Mouse (Mus musculus): Measurements from ENCODE around the gene Tbx2. TPM values are rescaled to one million over a fixed set of nuclear protein-coding genes. Genes with fewer than 3 reads are reported as not detected.

The Tbx2 gene
- polyA plus RNA-seq, 1 experiment from 2014 or later, result 4.0 TPM

DNA sequence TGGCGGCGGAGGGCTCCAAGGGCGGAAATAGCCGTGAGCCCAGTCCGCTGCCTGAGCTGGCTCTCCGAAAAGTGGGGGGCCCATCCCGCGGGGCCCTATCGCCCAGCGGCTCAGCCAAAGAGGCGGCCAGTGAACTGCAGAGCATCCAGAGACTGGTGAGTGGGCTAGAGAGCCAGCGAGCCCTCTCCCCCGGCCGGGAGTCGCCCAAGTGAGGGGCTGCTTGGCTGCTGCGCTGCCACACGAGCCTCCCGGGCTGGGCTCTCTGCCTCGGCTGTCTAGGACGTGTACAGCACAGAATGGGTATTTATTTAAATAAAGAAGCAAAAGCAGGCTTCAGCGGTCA is 8.4 kb downstream of the Tbx2 start:
- Histone ChIP-seq H3K27me3 (ENCODE audit: control insufficient read depth, insufficient read depth, low read length) (peaks cover 74% of the 10 kb centered on the region), H3K9ac (ENCODE audit: low read length) (peak overlapping the region; percentile 47), H3K36me3 (ENCODE audit: control insufficient read depth, insufficient read depth, low read length) (no peaks in the 10 kb centered on the region), H3K27ac (replicated peaks in 1 of 2; ENCODE audit: control insufficient read depth in 1 of 2, insufficient read depth in 1 of 2, low read depth in 2 of 2, low read length in 2 of 2) (no peak overlapping the region), H3K9me3 (ENCODE audit: control insufficient read depth, low read length) (no peaks in the 10 kb centered on the region), H3K4me1 (ENCODE audit: control insufficient read depth in 2 of 2, insufficient read depth in 2 of 2, low read length in 2 of 2) (peaks cover 20 to 36% of the 10 kb centered on the region in 2 experiments), H3K4me3 (ENCODE audit: control insufficient read depth in 1 of 2, insufficient read depth in 1 of 2, low read depth in 1 of 2, low read length in 2 of 2) (peak overlapping the region in 1 of 2 experiments; percentile 19; a peak in 3 of 4 replicates), H3K4me2 (ENCODE audit: low read length) (peak overlapping the region; percentile 42)
- 28% methylated on average over 21 of the region's 21 CpGs for WGBS
- ATAC-seq (ENCODE audit: insufficient number of reproducible peaks, insufficient read depth, low FRiP score, low read depth), result no peak

DNA sequence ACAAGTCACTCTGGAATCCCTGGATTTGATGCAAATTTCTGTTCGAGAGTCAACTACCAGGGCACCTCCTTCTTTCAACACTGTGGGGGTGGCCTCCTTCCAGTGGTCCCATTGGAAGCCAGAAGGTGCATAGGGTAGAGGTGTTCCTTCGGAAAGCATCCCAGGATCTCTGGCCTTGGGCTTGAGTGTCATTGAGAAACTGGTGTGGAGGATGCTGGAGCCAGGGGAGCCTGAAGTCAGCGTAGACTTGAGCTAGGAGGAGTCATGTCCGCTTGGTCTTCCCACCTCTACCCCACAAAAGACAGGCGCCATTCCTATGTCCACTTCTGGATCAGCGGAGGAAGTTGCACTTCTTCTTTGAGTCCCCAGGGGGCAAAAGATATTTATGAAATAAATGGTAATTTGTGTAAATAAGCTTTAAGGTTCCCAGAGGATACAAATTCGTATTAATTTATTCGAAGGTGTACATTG is 8.9 kb downstream of the Tbx2 start:
- Histone ChIP-seq H3K9ac (ENCODE audit: low read length) (no peak overlapping the region; the same call in 1 of the 2 replicates), H3K4me3 (ENCODE audit: control insufficient read depth in 1 of 2, insufficient read depth in 1 of 2, low read depth in 1 of 2, low read length in 2 of 2) (peak overlapping the region in 1 of 2 experiments; percentile 36; a peak in 1 of 4 replicates), H3K36me3 (ENCODE audit: control insufficient read depth, insufficient read depth, low read length) (no peaks in the 10 kb centered on the region), H3K27me3 (ENCODE audit: control insufficient read depth, insufficient read depth, low read length) (peaks cover 74% of the 10 kb centered on the region), H3K4me2 (ENCODE audit: low read length) (peak overlapping the region; percentile 94), H3K27ac (replicated peaks in 1 of 2; ENCODE audit: control insufficient read depth in 1 of 2, insufficient read depth in 1 of 2, low read depth in 2 of 2, low read length in 2 of 2) (no peak overlapping the region), H3K9me3 (ENCODE audit: control insufficient read depth, low read length) (no peaks in the 10 kb centered on the region), H3K4me1 (ENCODE audit: control insufficient read depth in 2 of 2, insufficient read depth in 2 of 2, low read length in 2 of 2) (peaks cover 20 to 36% of the 10 kb centered on the region in 2 experiments)
- 25% methylated on average over 8 of the region's 8 CpGs for WGBS
- no peak for ATAC-seq (ENCODE audit: insufficient number of reproducible peaks, insufficient read depth, low FRiP score, low read depth)

DNA sequence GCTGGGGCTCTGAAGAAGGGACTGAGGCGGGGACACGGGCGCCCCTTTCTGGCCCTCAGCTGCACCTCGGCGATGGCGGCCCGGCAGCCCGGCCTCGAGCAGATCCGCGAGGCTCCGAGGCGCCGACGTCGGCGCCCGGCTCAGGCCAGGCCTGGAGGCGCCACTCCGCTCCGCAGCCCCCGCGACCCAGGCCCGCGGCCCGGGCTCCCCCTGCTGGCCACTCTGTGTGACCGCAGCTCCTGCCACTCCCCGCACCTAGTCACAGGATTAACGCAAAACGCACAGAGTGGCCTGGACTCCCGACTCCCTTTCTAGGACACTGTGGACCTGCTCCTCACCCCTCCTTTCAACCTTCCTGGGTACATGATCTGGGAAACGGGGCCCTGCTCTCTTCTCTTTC is 9.6 kb downstream of the Tbx2 start:
- ATAC-seq (ENCODE audit: insufficient number of reproducible peaks, insufficient read depth, low FRiP score, low read depth), result peak; percentile 56; the same call in 1 of the 2 replicates
- peaks cover 71% of the 10 kb centered on the region for H3K27me3 ChIP-seq (ENCODE audit: control insufficient read depth, insufficient read depth, low read length)
- H3K4me1 ChIP-seq (ENCODE audit: control insufficient read depth in 2 of 2, insufficient read depth in 2 of 2, low read length in 2 of 2), result peaks cover 19 to 36% of the 10 kb centered on the region in 2 experiments
- no peaks in the 10 kb centered on the region for H3K9me3 ChIP-seq (ENCODE audit: control insufficient read depth, low read length)
- H3K4me2 ChIP-seq (ENCODE audit: low read length), result peak overlapping the region; percentile 94
- H3K27ac ChIP-seq (replicated peaks in 1 of 2; ENCODE audit: control insufficient read depth in 1 of 2, insufficient read depth in 1 of 2, low read depth in 2 of 2, low read length in 2 of 2), result 0 out of 4 replicates have a peak overlapping the region, but pooled peaks of 1 of the 2 experiments have one; percentile 24
- under 1% methylated on average over 32 of the region's 32 CpGs for WGBS
- H3K9ac ChIP-seq (ENCODE audit: low read length), result peak overlapping the region; percentile 62; the same call in 1 of the 2 replicates
- no peaks in the 10 kb centered on the region for H3K36me3 ChIP-seq (ENCODE audit: control insufficient read depth, insufficient read depth, low read length)
- peak overlapping the region; percentile 35 to 36 for H3K4me3 ChIP-seq (ENCODE audit: control insufficient read depth in 1 of 2, insufficient read depth in 1 of 2, low read depth in 1 of 2, low read length in 2 of 2)

DNA sequence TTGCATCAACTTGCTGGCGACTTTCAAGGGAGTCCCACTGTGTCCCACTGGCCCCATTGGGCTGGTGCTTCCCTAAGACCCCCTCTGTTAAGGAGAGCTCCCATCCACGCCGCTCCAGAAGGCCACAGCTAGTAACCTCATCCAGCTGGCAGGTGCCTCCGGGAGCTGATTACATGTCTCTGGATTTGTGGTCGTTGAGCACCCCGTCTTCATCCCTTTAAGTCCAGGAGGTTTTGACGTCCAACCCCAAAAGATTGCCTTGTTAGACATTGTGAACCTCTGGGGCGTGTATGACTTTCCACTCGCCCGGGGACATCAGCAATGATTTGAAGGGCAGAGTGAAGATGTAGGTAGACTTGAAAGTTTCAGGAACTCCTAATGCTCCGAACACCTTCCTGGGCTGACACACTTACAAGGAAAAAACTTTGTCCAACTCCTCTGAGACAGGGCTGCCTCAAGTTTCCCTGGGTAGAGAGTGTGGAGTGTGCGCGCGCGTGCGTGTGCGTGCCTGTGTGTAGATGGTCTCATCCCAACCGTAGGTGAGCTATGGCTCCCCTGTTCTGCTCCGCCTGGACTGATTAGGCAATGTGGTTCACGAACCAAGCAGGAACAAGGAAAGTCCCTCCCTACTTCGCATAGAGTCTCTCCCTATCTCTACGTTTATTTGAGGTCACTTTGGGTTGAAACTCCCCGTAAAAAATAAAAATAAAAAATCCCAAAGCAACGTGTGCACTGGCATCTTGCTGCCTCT is 10.4 kb downstream of the Tbx2 start:
- Histone ChIP-seq H3K36me3 (ENCODE audit: control insufficient read depth, insufficient read depth, low read length) (no peaks in the 10 kb centered on the region), H3K9ac (ENCODE audit: low read length) (peak overlapping the region; percentile 73; the same call in 1 of the 2 replicates), H3K4me3 (ENCODE audit: control insufficient read depth in 1 of 2, insufficient read depth in 1 of 2, low read depth in 1 of 2, low read length in 2 of 2) (peak overlapping the region; percentile 54 to 76), H3K4me1 (ENCODE audit: control insufficient read depth in 2 of 2, insufficient read depth in 2 of 2, low read length in 2 of 2) (peaks cover 18 to 35% of the 10 kb centered on the region in 2 experiments), H3K9me3 (ENCODE audit: control insufficient read depth, low read length) (no peaks in the 10 kb centered on the region), H3K27me3 (ENCODE audit: control insufficient read depth, insufficient read depth, low read length) (peaks cover 70% of the 10 kb centered on the region), H3K27ac (replicated peaks in 1 of 2; ENCODE audit: control insufficient read depth in 1 of 2, insufficient read depth in 1 of 2, low read depth in 2 of 2, low read length in 2 of 2) (no peak overlapping the region), H3K4me2 (ENCODE audit: low read length) (peak overlapping the region; percentile 94)
- no peak for ATAC-seq (ENCODE audit: insufficient number of reproducible peaks, insufficient read depth, low FRiP score, low read depth)
- WGBS, result 7% methylated on average over 24 of the region's 24 CpGs

DNA sequence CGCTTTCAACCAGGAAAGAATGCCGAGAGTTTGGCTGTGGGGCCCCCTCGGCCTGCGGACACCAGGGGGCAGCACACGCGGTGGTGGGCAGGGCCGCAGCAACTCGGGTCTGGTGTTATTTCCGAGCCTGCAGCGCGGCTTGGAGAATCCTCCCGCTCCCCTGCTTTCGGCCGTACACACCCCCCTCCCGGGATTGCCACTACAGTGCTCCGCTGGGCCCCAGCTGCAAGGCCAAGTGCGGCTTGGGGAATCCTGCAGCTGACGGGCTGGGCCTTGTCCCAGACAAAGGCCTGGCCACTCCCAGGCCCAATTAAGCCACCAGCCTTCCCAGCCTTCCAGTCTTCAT is 11.0 kb downstream of the Tbx2 start:
- peak overlapping the region; percentile 73 for H3K9ac ChIP-seq (ENCODE audit: low read length)
- peak overlapping the region; percentile 94 for H3K4me2 ChIP-seq (ENCODE audit: low read length)
- H3K4me1 ChIP-seq (ENCODE audit: control insufficient read depth in 2 of 2, insufficient read depth in 2 of 2, low read length in 2 of 2), result peaks cover 18 to 29% of the 10 kb centered on the region in 2 experiments
- ATAC-seq (ENCODE audit: insufficient number of reproducible peaks, insufficient read depth, low FRiP score, low read depth), result no peak
- H3K36me3 ChIP-seq (ENCODE audit: control insufficient read depth, insufficient read depth, low read length), result no peaks in the 10 kb centered on the region
- H3K27ac ChIP-seq (replicated peaks in 1 of 2; ENCODE audit: control insufficient read depth in 1 of 2, insufficient read depth in 1 of 2, low read depth in 2 of 2, low read length in 2 of 2), result peak overlapping the region in 1 of 2 experiments; percentile 24; a peak in 1 of 4 replicates
- H3K27me3 ChIP-seq (ENCODE audit: control insufficient read depth, insufficient read depth, low read length), result peaks cover 65% of the 10 kb centered on the region
- 1% methylated on average over 18 of the region's 18 CpGs for WGBS
- H3K4me3 ChIP-seq (ENCODE audit: control insufficient read depth in 1 of 2, insufficient read depth in 1 of 2, low read depth in 1 of 2, low read length in 2 of 2), result peak overlapping the region; percentile 54 to 76
- no peaks in the 10 kb centered on the region for H3K9me3 ChIP-seq (ENCODE audit: control insufficient read depth, low read length)

DNA sequence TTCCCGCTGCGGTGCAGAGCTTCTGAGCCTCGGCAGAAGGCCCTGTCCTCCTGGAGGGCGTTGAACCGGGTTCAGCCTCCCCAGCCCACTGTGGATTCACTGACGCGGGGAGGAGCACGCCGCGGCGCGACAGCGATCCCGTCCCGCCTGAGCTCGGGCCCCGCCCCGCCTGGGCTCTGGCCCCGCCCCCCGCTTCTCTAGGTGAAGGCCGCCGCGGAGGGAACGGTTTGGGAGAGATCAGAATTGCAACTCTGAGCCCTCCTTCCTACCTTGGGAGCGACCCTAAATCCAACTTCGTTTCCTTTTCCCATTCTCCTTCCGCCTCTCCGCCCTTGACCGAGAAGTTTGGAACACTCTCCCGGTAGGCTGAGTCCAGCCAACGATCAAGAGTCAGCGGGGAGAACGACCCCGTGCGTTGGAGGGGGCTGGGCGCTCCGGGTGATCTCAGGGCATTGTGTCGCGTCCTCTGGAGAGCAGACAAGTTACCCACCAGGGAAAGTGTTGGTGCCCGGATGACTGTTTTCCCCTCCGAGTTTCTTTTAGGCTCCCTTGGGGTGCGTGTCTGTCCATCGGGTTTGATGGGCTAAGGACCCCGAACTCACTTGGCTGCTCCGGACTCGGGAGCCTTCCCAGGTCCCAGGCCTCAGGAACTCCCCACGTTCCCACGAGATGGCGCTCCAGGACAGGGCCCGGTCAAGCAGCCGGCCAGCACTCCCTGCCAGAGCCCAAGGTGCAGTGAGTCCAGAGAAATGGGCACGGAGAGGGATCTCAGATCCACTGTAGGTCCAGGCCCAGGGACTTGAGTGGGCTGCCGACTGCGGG is 12.0 kb downstream of the Tbx2 start:
- peak; percentile 64 for ATAC-seq (ENCODE audit: insufficient number of reproducible peaks, insufficient read depth, low FRiP score, low read depth)
- Histone ChIP-seq H3K27me3 (ENCODE audit: control insufficient read depth, insufficient read depth, low read length) (peaks cover 56% of the 10 kb centered on the region), H3K9me3 (ENCODE audit: control insufficient read depth, low read length) (no peaks in the 10 kb centered on the region), H3K4me1 (ENCODE audit: control insufficient read depth in 2 of 2, insufficient read depth in 2 of 2, low read length in 2 of 2) (peaks cover 18 to 27% of the 10 kb centered on the region in 2 experiments), H3K4me3 (ENCODE audit: control insufficient read depth in 1 of 2, insufficient read depth in 1 of 2, low read depth in 1 of 2, low read length in 2 of 2) (peak overlapping the region; percentile 54 to 76), H3K4me2 (ENCODE audit: low read length) (peak overlapping the region; percentile 94), H3K36me3 (ENCODE audit: control insufficient read depth, insufficient read depth, low read length) (no peaks in the 10 kb centered on the region), H3K9ac (ENCODE audit: low read length) (peak overlapping the region; percentile 73), H3K27ac (replicated peaks in 1 of 2; ENCODE audit: control insufficient read depth in 1 of 2, insufficient read depth in 1 of 2, low read depth in 2 of 2, low read length in 2 of 2) (peak overlapping the region; percentile 24 to 28; a peak in 1 of 4 replicates)
- under 1% methylated on average over 54 of the region's 54 CpGs for WGBS

DNA sequence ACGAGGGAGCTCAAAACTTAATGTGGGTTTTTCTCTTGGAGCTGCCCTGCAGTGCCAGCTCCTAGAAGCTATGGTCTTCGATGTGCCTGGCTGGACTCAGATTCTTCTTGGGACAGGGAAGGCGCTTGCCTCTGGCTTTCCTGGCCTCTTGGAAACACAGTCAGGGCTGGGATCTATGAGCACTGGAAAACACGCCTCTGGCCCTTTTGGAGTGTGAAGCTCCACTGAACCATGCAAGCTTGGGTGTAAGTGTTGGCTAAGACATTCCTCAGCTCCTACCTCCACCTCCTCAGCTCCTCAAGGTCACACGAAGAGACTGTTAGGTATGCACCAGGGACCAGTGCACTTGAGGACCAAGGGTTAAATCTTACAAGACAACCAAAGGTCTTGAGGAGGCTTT is 12.6 kb downstream of the Tbx2 start:
- Histone ChIP-seq H3K9me3 (ENCODE audit: control insufficient read depth, low read length) (no peaks in the 10 kb centered on the region), H3K27ac (replicated peaks in 1 of 2; ENCODE audit: control insufficient read depth in 1 of 2, insufficient read depth in 1 of 2, low read depth in 2 of 2, low read length in 2 of 2) (no peak overlapping the region), H3K27me3 (ENCODE audit: control insufficient read depth, insufficient read depth, low read length) (peaks cover 52% of the 10 kb centered on the region), H3K4me3 (ENCODE audit: control insufficient read depth in 1 of 2, insufficient read depth in 1 of 2, low read depth in 1 of 2, low read length in 2 of 2) (peak overlapping the region in 1 of 2 experiments; percentile 54; a peak in 2 of 4 replicates), H3K4me1 (ENCODE audit: control insufficient read depth in 2 of 2, insufficient read depth in 2 of 2, low read length in 2 of 2) (peaks cover 18 to 27% of the 10 kb centered on the region in 2 experiments), H3K36me3 (ENCODE audit: control insufficient read depth, insufficient read depth, low read length) (no peaks in the 10 kb centered on the region), H3K4me2 (ENCODE audit: low read length) (peak overlapping the region; percentile 94), H3K9ac (ENCODE audit: low read length) (no peak overlapping the region; the same call in 1 of the 2 replicates)
- WGBS, result 21% methylated on average over 5 of the region's 5 CpGs
- ATAC-seq (ENCODE audit: insufficient number of reproducible peaks, insufficient read depth, low FRiP score, low read depth), result no peak

Data from heart, embryonic 14.5 days (tissue).